Comparison of ENCODE assay signal across 8 mouse cellular contexts in genomic region chr7:45783511-45784091, GRCm38 (mm10). TPM values are rescaled to one million over a fixed set of nuclear protein-coding genes. Genes with fewer than 3 reads are reported as not detected.
DNase-seq lines count a peak whose midpoint lies in the region; ATAC-seq and TF ChIP-seq lines count a peak whose summit lies in the region.

TSS of gene Lmtk3 (plus strand) at chr7:45783738.

- 1% methylated on average over 38 of the region's 38 CpGs for WGBS in lung, postnatal 0 days

- peak; percentile 10 for TF ChIP-seq CTCF in ES-Bruce4 (IDR thresholded peaks at IDR 0.05; ENCODE audit: low read depth, low read length)
- peak; percentile 57 for TF ChIP-seq CTCF in lung, postnatal 0 days (IDR thresholded peaks at IDR 0.05)

- H3K4me3 ChIP-seq in ES-Bruce4 (ENCODE audit: low read depth, low read length), result peak within 1 kb of the TSS; percentile 63
- peak within 1 kb of the TSS; percentile 49 for H3K4me3 ChIP-seq in lung, postnatal 0 days (ENCODE audit: low read depth, low read length)

- peak within 1 kb of the TSS; percentile 85 for H3K4me2 ChIP-seq in lung, postnatal 0 days (replicated peaks; ENCODE audit: low read depth, low read length)

- no peak within 1 kb of the TSS for H3K27ac ChIP-seq in ES-Bruce4 (ENCODE audit: insufficient read depth, low read length)
- H3K27ac ChIP-seq in lung, postnatal 0 days (ENCODE audit: low read length), result no peak within 1 kb of the TSS

- ATAC-seq in lung, postnatal 0 days, result peak; percentile 81
- no peak for ATAC-seq in monocyte, adult 5-6 weeks (replicated peaks; ENCODE audit: insufficient number of reproducible peaks, low FRiP score, low TSS enrichment, poor library complexity, severe bottlenecking)

- H3K9me3 ChIP-seq in ES-Bruce4 (replicated peaks; ENCODE audit: control insufficient read depth, insufficient read depth, low read length, poor library complexity, severe bottlenecking), result no peaks in the 10 kb centered on the region
- H3K9me3 ChIP-seq in lung, postnatal 0 days (ENCODE audit: low read length), result no peaks in the 10 kb centered on the region

- peak within 1 kb of the TSS; percentile 49 for H3K9ac ChIP-seq in ES-Bruce4 (ENCODE audit: low read depth, poor library complexity, severe bottlenecking)
- H3K9ac ChIP-seq in lung, postnatal 0 days (replicated peaks; ENCODE audit: low read depth), result 0 out of 2 replicates have a peak within 1 kb of the TSS, but pooled peaks have one; percentile 23

- TF ChIP-seq POLR2A in ES-Bruce4 (IDR thresholded peaks at IDR 0.05; ENCODE audit: insufficient read depth, low read length), result no peak

- H3K36me3 ChIP-seq in ES-Bruce4 (ENCODE audit: control insufficient read depth, insufficient read depth, low read length, poor library complexity, severe bottlenecking), result no peaks in the 10 kb centered on the region
- no peaks in the 10 kb centered on the region for H3K36me3 ChIP-seq in lung, postnatal 0 days (ENCODE audit: insufficient read depth, low read length)

- no peak for TF ChIP-seq EP300 in ES-Bruce4 (IDR thresholded peaks at IDR 0.05; ENCODE audit: insufficient read depth, low read depth, low read length)
- TF ChIP-seq EP300 in lung, postnatal 0 days (IDR thresholded peaks at IDR 0.05), result no peak

- H3K27me3 ChIP-seq in ES-Bruce4 (ENCODE audit: control insufficient read depth, insufficient read depth, low read length, poor library complexity, severe bottlenecking), result no peaks in the 10 kb centered on the region
- peaks cover 12% of the 10 kb centered on the region; the same call in 1 of the 2 replicates for H3K27me3 ChIP-seq in lung, postnatal 0 days (replicated peaks; ENCODE audit: insufficient read depth, low read length)

- peaks cover 3% of the 10 kb centered on the region for H3K4me1 ChIP-seq in ES-Bruce4 (ENCODE audit: control insufficient read depth, insufficient read depth, low read length)
- peaks cover 4% of the 10 kb centered on the region; the same call in 1 of the 2 replicates for H3K4me1 ChIP-seq in lung, postnatal 0 days (ENCODE audit: insufficient read depth, low read depth, low read length)

- DNase-seq in adrenal gland, adult 8-10 months, result no peak
- peak; percentile 82 for DNase-seq in embryo, embryonic 9.5 days (ENCODE audit: extremely low spot score)
- peak; percentile 58 for DNase-seq in heart, postnatal 4 days
- peak; percentile 63 to 70 for DNase-seq in layer of hippocampus, postnatal 25 days (ENCODE audit: extremely low spot score in 1 of 2, low spot score in 1 of 2)
- DNase-seq in lung, postnatal 0 days (ENCODE audit: low spot score), result peak; percentile 84
- peak; percentile 42 for DNase-seq in retina, postnatal 7 days (ENCODE audit: low read depth, low spot score)

RNA-seq across cellular contexts. Expression of gene Lmtk3, which starts in this region (rescaled TPM):
- 9.6 and 11.3 TPM in 2 replicates for polyA plus RNA-seq in ES-Bruce4 (2011; ENCODE audit: insufficient read depth, insufficient read length, low read depth, missing spikeins)
- total RNA-seq in adrenal gland, adult 8-10 months (2022), result 10 to 100 TPM in 3 of 4 experiments, 1 to 10 TPM in 1; 8.9 to 24.9 (median 15.5) TPM
- total RNA-seq in heart, postnatal 4 days (2021), result under 1 TPM; 0.10 to 0.16 TPM
- total RNA-seq in layer of hippocampus, postnatal 25 days (2021), result 100 to 1,000 TPM; 256 to 314 TPM
- 0.10 and 0.11 TPM in 2 replicates for polyA plus RNA-seq in lung, postnatal 0 days (2015; fragmentation: Nextera tagmentation; extraction: Ambion mirVana)
- not detected in 3 replicates for total RNA-seq in monocyte, adult 5-6 weeks (2017)

Comparison
In these comparisons a context has a peak if more than half of its experiments do, and no peak if none do; other contexts are left out.
1. RNA of gene Lmtk3 (total RNA-seq): 256 to 314 TPM in layer of hippocampus, postnatal 25 days; 8.9 to 24.9 TPM in adrenal gland, adult 8-10 months, 0.10 to 0.16 TPM in heart, postnatal 4 days and not detected in monocyte, adult 5-6 weeks; every median in the first group is over 4 times any median in the second.
2. Peak in DNase-seq in heart, postnatal 4 days; RNA of the gene not detected or under 1 TPM.
3. Peak in DNase-seq, ATAC-seq, H3K4me3 ChIP-seq, H3K9ac ChIP-seq and H3K4me2 ChIP-seq in lung, postnatal 0 days; RNA of the gene not detected or under 1 TPM.